In genomic region chr5:77122254-77123192, GRCm38 (mm10) we compare ENCODE assay signal across 8 mouse cellular contexts. TPM values are rescaled to one million over a fixed set of nuclear protein-coding genes. Genes with fewer than 3 reads are reported as not detected.
DNase-seq lines count a peak whose midpoint lies in the region; ATAC-seq lines count a peak whose summit lies in the region.

No protein-coding gene starts in this region.

- no peaks in the 10 kb centered on the region for H3K36me3 ChIP-seq in heart, embryonic 12.5 days
- H3K36me3 ChIP-seq in embryonic facial prominence, embryonic 12.5 days: no peaks in the 10 kb centered on the region
- no peaks in the 10 kb centered on the region for H3K36me3 ChIP-seq in hindbrain, embryonic 15.5 days

- H3K4me1 ChIP-seq in heart, embryonic 12.5 days (replicated peaks): peaks cover 61% of the 10 kb centered on the region
- H3K4me1 ChIP-seq in embryonic facial prominence, embryonic 12.5 days: peaks cover 10% of the 10 kb centered on the region
- peaks cover 20% of the 10 kb centered on the region for H3K4me1 ChIP-seq in hindbrain, embryonic 15.5 days (replicated peaks)

- no peak overlapping the region for H3K4me3 ChIP-seq in heart, embryonic 12.5 days
- no peak overlapping the region for H3K4me3 ChIP-seq in embryonic facial prominence, embryonic 12.5 days
- H3K4me3 ChIP-seq in hindbrain, embryonic 15.5 days: no peak overlapping the region

- no peak for DNase-seq in heart, postnatal 36 days
- peak; percentile 54 to 76 for DNase-seq in lung, postnatal 4 days
- no peak for DNase-seq in spleen, adult 12 weeks (ENCODE audit: low spot score)
- no peak for DNase-seq in kidney, postnatal 25 days

- peak overlapping the region; percentile 59; the same call in 1 of the 2 replicates for H3K27ac ChIP-seq in heart, embryonic 12.5 days (ENCODE audit: poor library complexity, severe bottlenecking)
- no peak overlapping the region for H3K27ac ChIP-seq in embryonic facial prominence, embryonic 12.5 days
- H3K27ac ChIP-seq in hindbrain, embryonic 15.5 days (replicated peaks): peak overlapping the region; percentile 76

- no peaks in the 10 kb centered on the region for H3K27me3 ChIP-seq in heart, embryonic 12.5 days (replicated peaks)
- 0 out of 2 replicates have a peak, but pooled peaks cover 3% of the 10 kb centered on the region for H3K27me3 ChIP-seq in embryonic facial prominence, embryonic 12.5 days
- H3K27me3 ChIP-seq in hindbrain, embryonic 15.5 days: no peaks in the 10 kb centered on the region

- 24% methylated on average over 20 of the region's 20 CpGs for WGBS in heart, embryonic 12.5 days
- 10% methylated on average over 20 of the region's 20 CpGs for WGBS in embryonic facial prominence, embryonic 12.5 days
- WGBS in hindbrain, embryonic 15.5 days: 8% methylated on average over 20 of the region's 20 CpGs

- intact Hi-C loops in heart, postnatal 36 days (cut with DNase I): loop anchor here (5.0 kb wide), 1 partner anchor 35 kb away; no protein-coding TSS in a partner anchor

- H3K9me3 ChIP-seq in heart, embryonic 12.5 days (replicated peaks): no peaks in the 10 kb centered on the region
- no peaks in the 10 kb centered on the region for H3K9me3 ChIP-seq in embryonic facial prominence, embryonic 12.5 days
- no peaks in the 10 kb centered on the region for H3K9me3 ChIP-seq in hindbrain, embryonic 15.5 days

- no peak overlapping the region for H3K4me2 ChIP-seq in heart, embryonic 12.5 days
- H3K4me2 ChIP-seq in embryonic facial prominence, embryonic 12.5 days (replicated peaks): peak overlapping the region; percentile 3; the same call in 1 of the 2 replicates
- 0 out of 2 replicates have a peak overlapping the region, but pooled peaks have one; percentile 6 for H3K4me2 ChIP-seq in hindbrain, embryonic 15.5 days

- ATAC-seq in heart, embryonic 12.5 days (ENCODE audit: insufficient number of reproducible peaks, low FRiP score): no peak
- ATAC-seq in embryonic facial prominence, embryonic 12.5 days (ENCODE audit: insufficient number of reproducible peaks, insufficient read depth, low FRiP score, low TSS enrichment): no peak
- ATAC-seq in hindbrain, embryonic 15.5 days (ENCODE audit: low FRiP score, low read depth): peak; percentile 90
- no peak for ATAC-seq in granulocyte monocyte progenitor cell, adult 5-6 weeks (replicated peaks; ENCODE audit: poor library complexity, severe bottlenecking)

- no peak overlapping the region for H3K9ac ChIP-seq in heart, embryonic 12.5 days
- no peak overlapping the region for H3K9ac ChIP-seq in embryonic facial prominence, embryonic 12.5 days
- H3K9ac ChIP-seq in hindbrain, embryonic 15.5 days: no peak overlapping the region

RNA-seq across cellular contexts. Expression of gene Hopx, which starts 7.6 kb away (rescaled TPM):
- polyA plus RNA-seq in heart, embryonic 12.5 days (2016; fragmentation: Nextera tagmentation; extraction: Ambion mirVana): 14.4 and 14.6 TPM in 2 replicates
- 100 to 1,000 TPM; 405 to 444 TPM for total RNA-seq in heart, postnatal 36 days (2021)
- polyA plus RNA-seq in embryonic facial prominence, embryonic 12.5 days (2016; fragmentation: Nextera tagmentation; extraction: Ambion mirVana): 0.26 and 0.27 TPM in 2 replicates
- polyA plus RNA-seq in hindbrain, embryonic 15.5 days (2015; fragmentation: Nextera tagmentation; extraction: Ambion mirVana): 4.7 and 5.6 TPM in 2 replicates
- total RNA-seq in granulocyte monocyte progenitor cell, adult 5-6 weeks (2014; fragmentation: Nextera tagmentation): 4.8 and 5.4 TPM in 2 replicates
- total RNA-seq in granulocyte monocyte progenitor cell, adult 5-6 weeks (2017): 1.9 and 3.7 TPM in 2 replicates

Comparison
In these comparisons a context has a peak if more than half of its experiments do, and no peak if none do; other contexts are left out.
1. DNase-seq: peak in lung, postnatal 4 days (2 of 2); none in heart, postnatal 36 days (0 of 2), spleen, adult 12 weeks (single experiment) and kidney, postnatal 25 days (0 of 2).